Mouse (Mus musculus) ES-E14 (cell line): ENCODE measurements around the gene Sgsh.

ENCODE experiments used
- CHD2 ChIP-seq: IDR thresholded peaks from 2 replicates; pipeline ENCODE4 v1.6.1; 2014; ENCODE audit warnings: mild to moderate bottlenecking, low read depth, low read length, inconsistent platforms
- ZC3H11A ChIP-seq: IDR thresholded peaks from 2 replicates; pipeline ENCODE4 v1.6.1; 2012; ENCODE audit warnings: low read depth, mild to moderate bottlenecking, inconsistent platforms, low read length, borderline replicate concordance

DNA sequence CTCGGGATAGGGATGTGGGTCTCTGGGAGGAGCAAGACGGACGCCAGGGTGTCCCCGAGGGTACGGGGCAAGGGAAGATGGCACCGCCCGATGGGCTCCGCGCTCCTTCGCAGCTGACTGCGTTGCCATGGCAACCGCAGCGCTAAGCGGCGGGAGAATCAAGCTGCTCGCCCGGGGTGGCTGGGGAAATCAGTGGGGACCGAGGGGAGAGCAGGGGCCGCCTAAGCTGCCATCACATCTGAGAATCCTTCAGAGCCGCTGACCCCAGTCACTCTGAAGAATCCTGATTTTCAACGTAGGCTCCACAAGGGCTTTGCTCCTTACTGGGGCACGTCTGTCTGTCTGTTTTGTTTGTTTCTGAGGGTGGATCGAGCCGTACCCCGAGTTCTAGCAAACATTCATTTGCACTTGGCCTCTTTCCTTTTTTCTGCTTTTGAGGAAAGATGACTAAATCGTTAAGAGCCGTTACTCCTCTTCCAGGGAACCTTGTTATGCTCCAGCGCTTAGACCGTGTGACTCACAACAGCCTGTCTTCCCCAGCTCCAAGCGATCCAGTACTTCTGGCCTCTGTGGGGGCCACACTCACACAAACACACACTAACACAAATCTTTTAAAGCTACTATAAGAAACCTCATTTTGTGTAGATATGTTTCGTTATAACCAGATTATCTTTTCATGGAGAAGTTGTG is 54.9 kb downstream of the Sgsh start:
- no peak for TF ChIP-seq CHD2
- no peak for TF ChIP-seq ZC3H11A
